Mouse (Mus musculus): Measurements from ENCODE around the gene Soat2. TPM values are rescaled to one million over a fixed set of nuclear protein-coding genes. Genes with fewer than 3 reads are reported as not detected.

Soat2 gene
- 5.4 and 6.2 TPM in 2 replicates for polyA plus RNA-seq (2015; fragmentation: Nextera tagmentation; extraction: Ambion mirVana)

GRCm38 (mm10) chr15:102150301-102151135, at the start of gene Soat2:
Gene Soat2, plus strand, starts transcription at chr15:102150526.
- H3K36me3 ChIP-seq (ENCODE audit: control insufficient read depth, insufficient read depth, low read length): no peaks in the 10 kb centered on the region
- H3K4me1 ChIP-seq (ENCODE audit: control insufficient read depth, insufficient read depth, low read length): peaks cover 19% of the 10 kb centered on the region
- peak; percentile 69 for ATAC-seq (ENCODE audit: insufficient read depth, low FRiP score)
- peak within 1 kb of the TSS; percentile 14; the same call in 1 of the 2 replicates for H3K4me3 ChIP-seq (replicated peaks; ENCODE audit: low read length)
- H3K27ac ChIP-seq (ENCODE audit: low read length): peak within 1 kb of the TSS; percentile 60
- WGBS: 31% methylated on average over 20 of the region's 20 CpGs
- peak within 1 kb of the TSS; percentile 48; the same call in 1 of the 2 replicates for H3K9ac ChIP-seq (ENCODE audit: low read length)
- H3K4me2 ChIP-seq (ENCODE audit: low read depth, low read length): peak within 1 kb of the TSS; percentile 26
- H3K9me3 ChIP-seq (replicated peaks; ENCODE audit: control insufficient read depth, low read length): 0 out of 2 replicates have a peak, but pooled peaks cover 3% of the 10 kb centered on the region
- 0 out of 2 replicates have a peak, but pooled peaks cover 3% of the 10 kb centered on the region for H3K27me3 ChIP-seq (ENCODE audit: control insufficient read depth, insufficient read depth, low read length)

GRCm38 (mm10) chr15:102100996-102101671, 49.2 kb upstream of the Soat2 start:
- Histone ChIP-seq H3K36me3 (ENCODE audit: control insufficient read depth, insufficient read depth, low read length) (no peaks in the 10 kb centered on the region), H3K4me3 (replicated peaks; ENCODE audit: low read length) (peak overlapping the region; percentile 64), H3K27ac (ENCODE audit: low read length) (peak overlapping the region; percentile 98), H3K27me3 (ENCODE audit: control insufficient read depth, insufficient read depth, low read length) (no peaks in the 10 kb centered on the region), H3K9ac (ENCODE audit: low read length) (peak overlapping the region; percentile 87), H3K9me3 (replicated peaks; ENCODE audit: control insufficient read depth, low read length) (no peaks in the 10 kb centered on the region), H3K4me2 (ENCODE audit: low read depth, low read length) (peak overlapping the region; percentile 69), H3K4me1 (ENCODE audit: control insufficient read depth, insufficient read depth, low read length) (peaks cover 80% of the 10 kb centered on the region)
- ATAC-seq (ENCODE audit: insufficient read depth, low FRiP score): peak; percentile 52
- 12% methylated on average over 10 of the region's 10 CpGs for WGBS

GRCm38 (mm10) chr15:102101672-102102541, 48.4 kb upstream of the Soat2 start:
- Histone ChIP-seq H3K27me3 (ENCODE audit: control insufficient read depth, insufficient read depth, low read length) (no peaks in the 10 kb centered on the region), H3K4me1 (ENCODE audit: control insufficient read depth, insufficient read depth, low read length) (peaks cover 87% of the 10 kb centered on the region), H3K9me3 (replicated peaks; ENCODE audit: control insufficient read depth, low read length) (no peaks in the 10 kb centered on the region), H3K4me3 (replicated peaks; ENCODE audit: low read length) (peak overlapping the region; percentile 64), H3K4me2 (ENCODE audit: low read depth, low read length) (peak overlapping the region; percentile 69), H3K9ac (ENCODE audit: low read length) (peak overlapping the region; percentile 87), H3K36me3 (ENCODE audit: control insufficient read depth, insufficient read depth, low read length) (no peaks in the 10 kb centered on the region), H3K27ac (ENCODE audit: low read length) (peak overlapping the region; percentile 98)
- WGBS: 17% methylated on average over 11 of the region's 11 CpGs
- peak; percentile 15; the same call in 1 of the 2 replicates for ATAC-seq (ENCODE audit: insufficient read depth, low FRiP score)

DNA sequence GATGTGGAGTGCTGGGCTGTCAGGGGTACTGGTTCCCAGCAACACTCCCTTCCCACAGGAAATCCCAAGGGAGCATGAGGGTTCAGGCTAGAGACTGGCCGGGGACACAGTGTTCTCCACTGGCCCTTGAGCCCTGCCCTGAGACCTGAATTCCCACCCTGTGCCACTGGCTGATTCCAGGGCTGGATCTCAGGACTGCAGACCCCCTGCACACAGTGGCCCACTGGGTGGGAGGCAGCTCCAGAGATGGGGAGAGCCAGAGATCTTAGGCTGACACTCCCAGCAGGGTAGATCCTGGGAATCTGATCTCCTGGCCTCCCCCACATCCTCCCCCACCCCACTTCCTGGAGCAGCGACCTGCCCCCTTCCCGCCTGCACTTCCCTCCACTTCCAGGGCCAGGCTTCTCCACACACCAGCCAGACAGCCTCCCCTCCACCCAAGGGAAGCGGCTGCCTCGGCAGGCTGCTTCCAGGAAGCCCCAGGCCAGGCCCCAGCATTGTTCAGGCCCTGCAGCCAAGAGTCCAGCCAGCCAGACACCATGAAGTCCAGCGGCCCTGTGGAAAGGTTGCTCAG, 47.7 kb upstream of the Soat2 start:
- 21% methylated on average over 6 of the region's 6 CpGs for WGBS
- Histone ChIP-seq H3K4me1 (ENCODE audit: control insufficient read depth, insufficient read depth, low read length) (peaks cover 89% of the 10 kb centered on the region), H3K4me2 (ENCODE audit: low read depth, low read length) (peak overlapping the region; percentile 69), H3K36me3 (ENCODE audit: control insufficient read depth, insufficient read depth, low read length) (no peaks in the 10 kb centered on the region), H3K9ac (ENCODE audit: low read length) (peak overlapping the region; percentile 87), H3K9me3 (replicated peaks; ENCODE audit: control insufficient read depth, low read length) (no peaks in the 10 kb centered on the region), H3K27ac (ENCODE audit: low read length) (peak overlapping the region; percentile 98), H3K27me3 (ENCODE audit: control insufficient read depth, insufficient read depth, low read length) (no peaks in the 10 kb centered on the region), H3K4me3 (replicated peaks; ENCODE audit: low read length) (peak overlapping the region; percentile 64)
- ATAC-seq (ENCODE audit: insufficient read depth, low FRiP score): peak; percentile 22

GRCm38 (mm10) chr15:102103371-102103946, 46.9 kb upstream of the Soat2 start:
- no peak for ATAC-seq (ENCODE audit: insufficient read depth, low FRiP score)
- Histone ChIP-seq H3K9me3 (replicated peaks; ENCODE audit: control insufficient read depth, low read length) (no peaks in the 10 kb centered on the region), H3K4me1 (ENCODE audit: control insufficient read depth, insufficient read depth, low read length) (peaks cover 84% of the 10 kb centered on the region), H3K27me3 (ENCODE audit: control insufficient read depth, insufficient read depth, low read length) (no peaks in the 10 kb centered on the region), H3K4me3 (replicated peaks; ENCODE audit: low read length) (peak overlapping the region; percentile 64), H3K36me3 (ENCODE audit: control insufficient read depth, insufficient read depth, low read length) (no peaks in the 10 kb centered on the region), H3K4me2 (ENCODE audit: low read depth, low read length) (peak overlapping the region; percentile 69), H3K9ac (ENCODE audit: low read length) (peak overlapping the region; percentile 87), H3K27ac (ENCODE audit: low read length) (peak overlapping the region; percentile 98)
- WGBS: 10% methylated on average over 14 of the region's 14 CpGs

- Histone ChIP-seq H3K4me1 (ENCODE audit: control insufficient read depth, insufficient read depth, low read length) (peaks cover 83% of the 10 kb centered on the region), H3K9ac (ENCODE audit: low read length) (peak overlapping the region; percentile 87), H3K27ac (ENCODE audit: low read length) (peak overlapping the region; percentile 98), H3K36me3 (ENCODE audit: control insufficient read depth, insufficient read depth, low read length) (no peaks in the 10 kb centered on the region), H3K4me3 (replicated peaks; ENCODE audit: low read length) (peak overlapping the region; percentile 64), H3K27me3 (ENCODE audit: control insufficient read depth, insufficient read depth, low read length) (no peaks in the 10 kb centered on the region), H3K9me3 (replicated peaks; ENCODE audit: control insufficient read depth, low read length) (no peaks in the 10 kb centered on the region), H3K4me2 (ENCODE audit: low read depth, low read length) (peak overlapping the region; percentile 69)
- no peak for ATAC-seq (ENCODE audit: insufficient read depth, low FRiP score)
- 23% methylated on average over 12 of the region's 12 CpGs for WGBS
Measured at GRCm38 (mm10) chr15:102103947-102104555, 46.3 kb upstream of the Soat2 start.

DNA sequence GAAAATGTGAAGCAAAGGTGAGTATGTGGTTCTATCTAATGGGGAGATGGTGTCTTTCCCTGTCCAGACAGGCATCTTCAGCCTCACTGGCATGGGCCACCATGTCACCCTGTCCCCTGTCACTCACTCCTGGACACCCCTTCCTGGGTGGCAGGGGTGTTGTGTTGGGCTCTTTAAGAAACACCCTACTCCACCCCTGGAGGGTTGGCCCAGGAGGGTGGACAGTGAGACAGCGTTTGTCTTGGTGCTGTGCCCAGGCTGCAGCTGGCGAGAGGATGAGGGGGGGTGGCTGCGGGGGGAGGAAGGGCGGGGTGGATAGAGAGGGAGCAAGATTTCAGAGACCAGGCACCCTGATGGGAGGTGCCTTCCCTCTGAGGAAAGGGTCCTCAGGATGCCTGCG, 45.0 kb upstream of the Soat2 start:
- H3K4me2 ChIP-seq (ENCODE audit: low read depth, low read length): peak overlapping the region; percentile 16; the same call in 1 of the 2 replicates
- H3K27ac ChIP-seq (ENCODE audit: low read length): no peak overlapping the region
- H3K4me3 ChIP-seq (replicated peaks; ENCODE audit: low read length): no peak overlapping the region

More for the DNA sequence above, 45.0 kb upstream of the Soat2 start:
- Histone ChIP-seq H3K9me3 (replicated peaks; ENCODE audit: control insufficient read depth, low read length) (no peaks in the 10 kb centered on the region), H3K9ac (ENCODE audit: low read length) (no peak overlapping the region), H3K36me3 (ENCODE audit: control insufficient read depth, insufficient read depth, low read length) (no peaks in the 10 kb centered on the region), H3K4me1 (ENCODE audit: control insufficient read depth, insufficient read depth, low read length) (peaks cover 75% of the 10 kb centered on the region), H3K27me3 (ENCODE audit: control insufficient read depth, insufficient read depth, low read length) (no peaks in the 10 kb centered on the region)
- ATAC-seq (ENCODE audit: insufficient read depth, low FRiP score): no peak
- WGBS: 31% methylated on average over 5 of the region's 5 CpGs
